Mouse (Mus musculus): ENCODE measurements around the gene Kcnk18. TPM values are rescaled to one million over a fixed set of nuclear protein-coding genes. Genes with fewer than 3 reads are reported as not detected.

The Kcnk18 gene
- polyA plus RNA-seq (2014; fragmentation: Illumina TruSeq; extraction: RNeasy Lipid Tissue Mini Kit (QIAGEN cat#74804)), result 0.17 TPM

GRCm38 (mm10) chr19:59218991-59219390 is at the start of gene Kcnk18:
Kcnk18 (plus strand) TSS chr19:59219214.

DNA sequence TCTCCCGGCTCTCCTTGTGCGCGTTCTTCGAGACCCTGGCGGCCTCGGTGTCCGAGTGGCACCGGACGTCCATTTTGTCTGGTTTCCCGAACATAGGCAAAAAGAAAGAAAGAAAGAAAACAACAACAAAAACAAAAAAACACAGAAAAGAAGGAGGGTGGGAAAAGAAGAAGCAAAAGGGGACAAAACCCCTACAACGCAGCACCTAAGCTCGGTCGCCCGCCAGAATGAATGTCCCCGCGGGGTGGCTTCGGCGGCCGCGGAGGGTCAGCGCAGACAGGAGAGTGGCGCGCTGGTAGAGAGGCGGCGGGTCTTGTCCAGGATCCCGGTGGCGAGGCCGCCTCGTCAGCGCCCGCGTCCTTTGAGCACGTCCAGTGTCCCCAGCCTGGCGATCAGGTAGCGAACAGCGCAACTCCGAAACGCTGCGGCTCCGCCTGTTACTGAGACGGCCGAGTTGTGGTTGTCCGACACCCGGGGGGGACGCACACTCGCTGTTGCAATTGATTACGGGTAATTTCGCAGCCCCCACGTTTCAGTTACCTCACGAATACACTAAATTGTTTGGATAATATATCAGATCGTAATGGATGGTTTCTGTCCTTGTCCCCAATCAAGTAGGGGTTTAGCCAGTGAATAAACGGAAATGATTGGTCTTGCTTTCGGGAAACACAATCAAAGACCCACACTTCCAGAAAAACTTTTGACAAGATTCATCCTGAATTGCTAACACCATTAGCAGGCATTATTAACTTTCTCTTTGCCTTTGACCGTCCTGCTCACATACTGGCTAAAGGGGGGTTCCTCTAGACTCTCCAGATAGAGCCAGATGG is 48.9 kb upstream of the Kcnk18 start, which contains the start of gene Vax1:
Gene Vax1 (minus strand): TSS at position 121 of the 830 bp plus-strand sequence.

DNA sequence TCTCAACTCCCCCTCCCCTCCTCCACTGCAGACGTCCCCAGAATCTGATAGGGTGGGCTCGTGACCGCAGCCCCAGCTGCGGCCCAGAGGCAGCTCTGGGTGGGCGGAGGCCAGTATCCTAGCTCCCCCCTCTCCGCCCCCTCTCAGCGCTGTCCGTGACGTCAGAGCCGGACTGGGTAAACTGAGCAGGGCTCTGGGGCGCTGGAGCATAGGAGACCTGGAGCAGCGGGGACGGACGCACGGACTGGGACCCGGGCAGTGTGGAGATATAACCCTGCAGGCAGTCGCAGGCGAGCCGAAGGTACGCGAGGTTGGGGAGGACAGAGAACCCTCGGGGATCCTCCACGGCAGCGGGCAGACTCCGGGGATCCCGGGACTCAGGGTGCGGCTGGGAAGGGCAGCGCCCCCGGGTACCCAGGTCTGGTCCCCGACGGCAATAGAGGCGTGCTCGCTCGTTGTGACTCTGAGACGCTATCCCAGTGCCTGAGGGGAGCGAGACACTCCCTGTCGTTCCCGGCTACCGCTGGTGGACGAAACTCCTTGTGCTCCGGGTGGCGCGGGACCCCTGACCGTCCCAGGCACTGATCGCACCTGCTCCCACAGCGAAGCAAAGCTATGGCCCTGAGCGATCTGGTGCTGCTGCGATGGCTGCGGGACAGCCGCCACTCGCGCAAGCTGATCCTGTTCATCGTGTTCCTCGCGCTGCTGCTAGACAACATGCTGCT is 41.9 kb downstream of the Kcnk18 start, which contains the start of gene Slc18a2:
Gene Slc18a2 (plus strand): TSS at position 179 of the 725 bp plus-strand sequence.

Other genes starting within 250 kb of the Kcnk18 start
- 30.8 TPM for gene Shtn1, start 143.1 kb upstream of the Kcnk18 start, polyA plus RNA-seq (2014; fragmentation: Illumina TruSeq; extraction: RNeasy Lipid Tissue Mini Kit (QIAGEN cat#74804))
- gene Vax1, start 49.2 kb upstream of the Kcnk18 start, polyA plus RNA-seq (2014; fragmentation: Illumina TruSeq; extraction: RNeasy Lipid Tissue Mini Kit (QIAGEN cat#74804)), result not detected
- 234 TPM for gene Slc18a2, start 41.7 kb downstream of the Kcnk18 start, polyA plus RNA-seq (2014; fragmentation: Illumina TruSeq; extraction: RNeasy Lipid Tissue Mini Kit (QIAGEN cat#74804))
- 1.5 TPM for gene Rps12-ps3, start 103.1 kb downstream of the Kcnk18 start, polyA plus RNA-seq (2014; fragmentation: Illumina TruSeq; extraction: RNeasy Lipid Tissue Mini Kit (QIAGEN cat#74804))
- gene Pdzd8, start 126.6 kb downstream of the Kcnk18 start, polyA plus RNA-seq (2014; fragmentation: Illumina TruSeq; extraction: RNeasy Lipid Tissue Mini Kit (QIAGEN cat#74804)), result 97.2 TPM
- gene Emx2, start 239.2 kb downstream of the Kcnk18 start, polyA plus RNA-seq (2014; fragmentation: Illumina TruSeq; extraction: RNeasy Lipid Tissue Mini Kit (QIAGEN cat#74804)), result 158 TPM

All from ovary, adult 10 weeks (tissue).